Mouse (Mus musculus): ENCODE results near the gene Slc7a10. TPM values are rescaled to one million over a fixed set of nuclear protein-coding genes. Genes with fewer than 3 reads are reported as not detected.

Slc7a10 gene
- polyA plus RNA-seq, 1 experiment from 2014 or later = 1.8 TPM

GRCm38 (mm10) chr7:35175533-35175932 is 10.7 kb upstream of the Slc7a10 start:
- ATAC-seq (ENCODE audit: insufficient read depth) = no peak
- H3K27ac ChIP-seq (ENCODE audit: low read depth) = no peak overlapping the region
- no peaks in the 10 kb centered on the region for H3K4me1 ChIP-seq (ENCODE audit: insufficient read depth)
- no peaks in the 10 kb centered on the region for H3K9me3 ChIP-seq (ENCODE audit: low read depth, low read length)
- no peaks in the 10 kb centered on the region for H3K36me3 ChIP-seq (ENCODE audit: insufficient read depth)
- WGBS = 63% methylated on average over 4 of the region's 4 CpGs
- no peak for TF ChIP-seq CTCF (IDR thresholded peaks at IDR 0.05; ENCODE audit: low read depth)
- no peak overlapping the region for H3K4me3 ChIP-seq (ENCODE audit: low read depth, low read length)
- no peak for DNase-seq
- no peaks in the 10 kb centered on the region for H3K27me3 ChIP-seq (ENCODE audit: insufficient read depth, low read length)
- no peak overlapping the region for H3K9ac ChIP-seq
- H3K4me2 ChIP-seq = no peak overlapping the region

GRCm38 (mm10) chr7:35176412-35177381 is 9.5 kb upstream of the Slc7a10 start:
- no peaks in the 10 kb centered on the region for H3K9me3 ChIP-seq (ENCODE audit: low read depth, low read length)
- ATAC-seq (ENCODE audit: insufficient read depth) = no peak
- H3K9ac ChIP-seq = no peak overlapping the region
- H3K4me2 ChIP-seq = no peak overlapping the region
- H3K4me1 ChIP-seq (ENCODE audit: insufficient read depth) = no peaks in the 10 kb centered on the region
- peak; percentile 83 for DNase-seq
- no peak overlapping the region for H3K4me3 ChIP-seq (ENCODE audit: low read depth, low read length)
- no peaks in the 10 kb centered on the region for H3K27me3 ChIP-seq (ENCODE audit: insufficient read depth, low read length)
- peak; percentile 75 for TF ChIP-seq CTCF (IDR thresholded peaks at IDR 0.05; ENCODE audit: low read depth)
- 46% methylated on average over 18 of the region's 18 CpGs for WGBS
- H3K27ac ChIP-seq (ENCODE audit: low read depth) = no peak overlapping the region
- no peaks in the 10 kb centered on the region for H3K36me3 ChIP-seq (ENCODE audit: insufficient read depth)

GRCm38 (mm10) chr7:35184833-35185724 is 1.1 kb upstream of the Slc7a10 start:
- peak; percentile 53 for TF ChIP-seq CTCF (IDR thresholded peaks at IDR 0.05; ENCODE audit: low read depth)
- Histone ChIP-seq H3K9ac (no peak overlapping the region; the same call in 1 of the 2 replicates), H3K4me2 (peak overlapping the region; percentile 69), H3K4me1 (ENCODE audit: insufficient read depth) (peaks cover 3% of the 10 kb centered on the region; the same call in 1 of the 2 replicates), H3K27me3 (ENCODE audit: insufficient read depth, low read length) (peaks cover 36% of the 10 kb centered on the region), H3K27ac (ENCODE audit: low read depth) (no peak overlapping the region), H3K36me3 (ENCODE audit: insufficient read depth) (no peaks in the 10 kb centered on the region), H3K9me3 (ENCODE audit: low read depth, low read length) (peaks cover 6% of the 10 kb centered on the region), H3K4me3 (ENCODE audit: low read depth, low read length) (peak overlapping the region; percentile 37)
- WGBS = 2% methylated on average over 54 of the region's 54 CpGs
- peak; percentile 71 for ATAC-seq (ENCODE audit: insufficient read depth)
- peak; percentile 60 for DNase-seq

DNA sequence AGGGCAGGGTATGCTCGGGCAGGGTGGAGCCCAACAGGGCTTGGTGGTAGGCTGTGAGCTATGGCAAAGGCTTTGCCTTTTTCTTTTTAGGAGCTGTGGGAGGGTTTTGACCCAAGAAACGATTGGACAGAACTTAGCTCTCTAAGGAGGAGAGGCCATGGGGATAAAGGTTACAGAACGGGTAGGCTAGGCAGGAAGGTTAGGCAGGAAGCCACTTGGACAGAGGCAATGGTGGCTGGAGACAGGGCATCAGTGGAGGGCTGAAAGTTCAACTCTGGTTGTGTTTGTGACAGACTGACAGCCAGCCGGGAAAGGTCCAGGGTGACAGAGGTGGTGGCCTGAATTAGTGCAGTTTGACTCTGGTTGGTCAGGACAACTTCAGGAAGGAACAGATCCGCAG is 3.5 kb downstream of the Slc7a10 start:
- peaks cover 34% of the 10 kb centered on the region for H3K27me3 ChIP-seq (ENCODE audit: insufficient read depth, low read length)
- no peak for TF ChIP-seq CTCF (IDR thresholded peaks at IDR 0.05; ENCODE audit: low read depth)

GRCm38 (mm10) chr7:35191276-35191675 is 5.1 kb downstream of the Slc7a10 start:
- no peak overlapping the region for H3K27ac ChIP-seq (ENCODE audit: low read depth)
- DNase-seq (no peak), ATAC-seq (ENCODE audit: insufficient read depth) (no peak)

More for the DNA sequence above, 3.5 kb downstream of the Slc7a10 start:
- no peak for ATAC-seq (ENCODE audit: insufficient read depth)
- no peak for DNase-seq
- H3K36me3 ChIP-seq (ENCODE audit: insufficient read depth) = no peaks in the 10 kb centered on the region
- H3K27ac ChIP-seq (ENCODE audit: low read depth) = no peak overlapping the region
- peaks cover 3% of the 10 kb centered on the region; the same call in 1 of the 2 replicates for H3K4me1 ChIP-seq (ENCODE audit: insufficient read depth)
- no peak overlapping the region for H3K9ac ChIP-seq
- no peak overlapping the region for H3K4me3 ChIP-seq (ENCODE audit: low read depth, low read length)
- WGBS = 49% methylated on average over 5 of the region's 5 CpGs
- no peaks in the 10 kb centered on the region for H3K9me3 ChIP-seq (ENCODE audit: low read depth, low read length)
- H3K4me2 ChIP-seq = no peak overlapping the region

DNA sequence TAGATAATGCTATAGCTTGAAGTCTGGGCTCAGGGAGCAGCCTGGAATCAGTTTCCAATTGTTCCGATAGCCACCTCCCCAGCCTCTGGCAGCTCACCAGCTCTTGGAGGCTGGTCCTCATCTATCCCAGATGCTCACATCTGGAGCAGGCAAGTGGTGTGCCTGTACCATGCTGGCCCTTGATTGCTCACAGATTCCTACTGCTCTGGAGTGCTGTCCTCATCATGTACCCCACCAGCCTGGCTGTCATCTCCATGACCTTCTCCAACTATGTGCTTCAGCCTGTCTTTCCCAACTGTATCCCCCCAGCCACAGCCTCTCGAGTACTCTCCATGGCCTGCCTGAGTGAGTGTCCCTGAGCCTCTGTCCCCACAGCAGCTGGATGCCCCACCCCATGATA is 10.8 kb downstream of the Slc7a10 start:
- no peak for TF ChIP-seq CTCF (IDR thresholded peaks at IDR 0.05; ENCODE audit: low read depth)
- DNase-seq = peak; percentile 46

More at GRCm38 (mm10) chr7:35191276-35191675, 5.1 kb downstream of the Slc7a10 start:
- Histone ChIP-seq H3K9ac (no peak overlapping the region), H3K36me3 (ENCODE audit: insufficient read depth) (no peaks in the 10 kb centered on the region), H3K27me3 (ENCODE audit: insufficient read depth, low read length) (peaks cover 18% of the 10 kb centered on the region), H3K4me3 (ENCODE audit: low read depth, low read length) (no peak overlapping the region), H3K9me3 (ENCODE audit: low read depth, low read length) (no peaks in the 10 kb centered on the region), H3K4me2 (no peak overlapping the region), H3K4me1 (ENCODE audit: insufficient read depth) (no peaks in the 10 kb centered on the region; the same call in 1 of the 2 replicates)
- no peak for TF ChIP-seq CTCF (IDR thresholded peaks at IDR 0.05; ENCODE audit: low read depth)
- 48% methylated on average over 2 of the region's 2 CpGs for WGBS

More for the DNA sequence above, 10.8 kb downstream of the Slc7a10 start:
- H3K4me2 ChIP-seq = no peak overlapping the region
- H3K27me3 ChIP-seq (ENCODE audit: insufficient read depth, low read length) = no peaks in the 10 kb centered on the region
- H3K9ac ChIP-seq = no peak overlapping the region
- no peaks in the 10 kb centered on the region for H3K9me3 ChIP-seq (ENCODE audit: low read depth, low read length)
- 49% methylated on average over 2 of the region's 2 CpGs for WGBS
- H3K4me3 ChIP-seq (ENCODE audit: low read depth, low read length) = no peak overlapping the region
- peak; percentile 37; the same call in 1 of the 2 replicates for ATAC-seq (ENCODE audit: insufficient read depth)
- no peaks in the 10 kb centered on the region for H3K4me1 ChIP-seq (ENCODE audit: insufficient read depth)
- peaks cover 16% of the 10 kb centered on the region; the same call in 1 of the 2 replicates for H3K36me3 ChIP-seq (ENCODE audit: insufficient read depth)
- no peak overlapping the region for H3K27ac ChIP-seq (ENCODE audit: low read depth)
